Mouse (Mus musculus): Measurements from ENCODE around the gene Flywch2. TPM values are rescaled to one million over a fixed set of nuclear protein-coding genes. Genes with fewer than 3 reads are reported as not detected.

Gene Flywch2
- total and polyA plus RNA-seq, 3 experiments, result 0.62 to 6.2 TPM; not detected in 1

DNA sequence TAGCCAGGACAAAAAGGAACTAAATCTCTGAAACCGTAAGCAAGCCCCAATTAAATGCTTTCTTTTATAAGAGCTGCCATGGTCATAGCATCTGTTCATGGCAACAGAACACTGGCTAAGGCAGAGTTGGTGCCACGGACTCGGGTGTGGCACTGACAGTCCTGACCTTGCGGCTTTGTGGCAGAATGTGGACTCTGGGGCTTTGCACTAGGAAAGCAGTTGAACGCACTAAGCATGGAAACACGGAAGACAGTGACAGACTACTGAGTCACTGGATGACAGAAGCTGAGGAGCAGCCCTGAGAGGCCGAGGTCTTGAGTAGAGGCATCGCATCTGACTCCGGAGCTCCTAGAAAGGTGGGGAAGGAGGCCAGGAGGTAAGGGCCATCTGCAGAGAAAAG is 28.3 kb downstream of the Flywch2 start:
- no peak for TF ChIP-seq MYB (IDR thresholded peaks at IDR 0.05; ENCODE audit: low read depth, low read length)
- no peak for TF ChIP-seq TBP (IDR thresholded peaks at IDR 0.05; ENCODE audit: low read depth, low read length)
- TF ChIP-seq SMC3 (IDR thresholded peaks at IDR 0.05; ENCODE audit: low read depth, low read length), result no peak
- TF ChIP-seq BHLHE40 (IDR thresholded peaks at IDR 0.05; ENCODE audit: borderline replicate concordance, low read depth, low read length), result no peak
- no peak for TF ChIP-seq ETS1 (IDR thresholded peaks at IDR 0.05; ENCODE audit: low read depth, low read length)
- no peak for TF ChIP-seq MAZ (IDR thresholded peaks at IDR 0.05; ENCODE audit: low read depth, low read length)
- TF ChIP-seq MEF2A (IDR thresholded peaks at IDR 0.05; ENCODE audit: extremely low read depth, insufficient replicate concordance, low read depth, low read length, poor library complexity, severe bottlenecking), result no peak
- TF ChIP-seq POLR2AphosphoS5 (IDR thresholded peaks at IDR 0.05; ENCODE audit: borderline replicate concordance, low read depth, low read length), result no peak
- TF ChIP-seq NELFE (IDR thresholded peaks at IDR 0.05; ENCODE audit: low read depth, low read length), result no peak
- no peak for TF ChIP-seq USF2 (IDR thresholded peaks at IDR 0.05; ENCODE audit: borderline replicate concordance in 1 of 2, insufficient read depth in 1 of 2, low read depth in 1 of 2, low read length in 2 of 2)
- TF ChIP-seq CTCF (IDR thresholded peaks at IDR 0.05 in 2 of 3, conservative IDR thresholded peaks at IDR 0.05 in 1 of 3; ENCODE audit: control insufficient read depth in 1 of 3, insufficient read depth in 1 of 3, low read depth in 2 of 3, low read length in 3 of 3, poor library complexity in 1 of 3, severe bottlenecking in 1 of 3), result no peak
- no peak for TF ChIP-seq KAT2A (conservative IDR thresholded peaks at IDR 0.05; ENCODE audit: low read depth, low read length)
- Histone ChIP-seq H3K9ac (ENCODE audit: control insufficient read depth, low read depth, low read length, poor library complexity, severe bottlenecking) (no peak overlapping the region), H3K36me3 (ENCODE audit: control insufficient read depth in 1 of 2, insufficient read depth in 2 of 2, low read length in 2 of 2) (no peaks in the 10 kb centered on the region), H3K4me3 (ENCODE audit: control insufficient read depth in 1 of 2, insufficient read depth in 1 of 2, low read depth in 2 of 2, low read length in 2 of 2) (no peak overlapping the region), H3K79me2 (ENCODE audit: control insufficient read depth, insufficient read depth, low read length, poor library complexity) (no peaks in the 10 kb centered on the region), H3K4me1 (ENCODE audit: control insufficient read depth in 1 of 2, insufficient read depth in 2 of 2, low read length in 2 of 2) (no peaks in the 10 kb centered on the region), H3K27ac (ENCODE audit: control insufficient read depth, low read depth, low read length) (no peak overlapping the region), H3K27me3 (ENCODE audit: control insufficient read depth in 1 of 2, insufficient read depth in 2 of 2, low read length in 2 of 2) (no peaks in the 10 kb centered on the region), H3K9me3 (replicated peaks; ENCODE audit: insufficient read depth, low read length) (no peaks in the 10 kb centered on the region)
- no peak for DNase-seq (ENCODE audit: low read depth, low spot score)

DNA sequence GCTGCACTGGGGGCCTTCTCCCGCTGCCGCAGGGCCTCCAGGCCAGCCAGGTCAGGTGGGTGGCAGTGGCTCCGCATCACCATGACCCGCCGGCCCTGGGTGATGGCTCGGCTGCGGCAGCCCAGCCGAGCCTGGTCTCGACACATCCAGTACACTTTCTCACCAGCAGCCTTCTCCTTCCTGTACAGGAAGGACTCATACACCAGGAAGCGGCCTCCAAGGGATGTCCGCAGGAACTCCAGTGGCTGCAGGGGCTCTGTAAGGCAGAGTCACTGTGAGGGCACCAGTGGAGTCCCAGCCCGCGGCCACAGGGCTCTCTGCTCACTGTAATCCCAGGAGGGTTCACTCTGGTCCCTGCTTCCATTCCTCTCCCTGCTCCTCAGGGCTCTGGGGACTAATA is 30.2 kb downstream of the Flywch2 start:
- Histone ChIP-seq H3K27ac (ENCODE audit: control insufficient read depth, low read depth, low read length) (no peak overlapping the region), H3K79me2 (ENCODE audit: control insufficient read depth, insufficient read depth, low read length, poor library complexity) (no peaks in the 10 kb centered on the region), H3K9me3 (replicated peaks; ENCODE audit: insufficient read depth, low read length) (no peaks in the 10 kb centered on the region), H3K4me1 (ENCODE audit: control insufficient read depth in 1 of 2, insufficient read depth in 2 of 2, low read length in 2 of 2) (no peaks in the 10 kb centered on the region), H3K36me3 (ENCODE audit: control insufficient read depth in 1 of 2, insufficient read depth in 2 of 2, low read length in 2 of 2) (no peaks in the 10 kb centered on the region), H3K4me3 (ENCODE audit: control insufficient read depth in 1 of 2, insufficient read depth in 1 of 2, low read depth in 2 of 2, low read length in 2 of 2) (no peak overlapping the region), H3K27me3 (ENCODE audit: control insufficient read depth in 1 of 2, insufficient read depth in 2 of 2, low read length in 2 of 2) (no peaks in the 10 kb centered on the region), H3K9ac (ENCODE audit: control insufficient read depth, low read depth, low read length, poor library complexity, severe bottlenecking) (no peak overlapping the region)
- DNase-seq (ENCODE audit: low read depth, low spot score), result no peak
- TF ChIP-seq SMC3 (IDR thresholded peaks at IDR 0.05; ENCODE audit: low read depth, low read length) (no peak), MXI1 (IDR thresholded peaks at IDR 0.05; ENCODE audit: low read depth, low read length) (no peak), CHD2 (IDR thresholded peaks at IDR 0.05; ENCODE audit: low read length) (no peak), GABPA (IDR thresholded peaks at IDR 0.05; ENCODE audit: low read depth, low read length) (no peak), USF2 (IDR thresholded peaks at IDR 0.05; ENCODE audit: borderline replicate concordance in 1 of 2, insufficient read depth in 1 of 2, low read depth in 1 of 2, low read length in 2 of 2) (no peak), POLR2A (IDR thresholded peaks at IDR 0.05; ENCODE audit: control insufficient read depth in 1 of 2, insufficient read depth in 1 of 2, low read depth in 1 of 2, low read length in 2 of 2, poor library complexity in 1 of 2) (no peak), HCFC1 (IDR thresholded peaks at IDR 0.05; ENCODE audit: low read depth, low read length) (no peak), NELFE (IDR thresholded peaks at IDR 0.05; ENCODE audit: low read depth, low read length) (no peak), GATA1 (IDR thresholded peaks at IDR 0.05; ENCODE audit: low read depth, low read length) (no peak), MYB (IDR thresholded peaks at IDR 0.05; ENCODE audit: low read depth, low read length) (no peak), CHD1 (IDR thresholded peaks at IDR 0.05; ENCODE audit: low read depth, low read length) (no peak), BHLHE40 (IDR thresholded peaks at IDR 0.05; ENCODE audit: borderline replicate concordance, low read depth, low read length) (no peak), RAD21 (IDR thresholded peaks at IDR 0.05; ENCODE audit: low read depth, low read length) (no peak), TCF12 (IDR thresholded peaks at IDR 0.05; ENCODE audit: low read depth, low read length) (no peak), MAX (IDR thresholded peaks at IDR 0.05; ENCODE audit: low read length) (no peak), ZNF384 (IDR thresholded peaks at IDR 0.05; ENCODE audit: low read depth, low read length) (no peak), TBP (IDR thresholded peaks at IDR 0.05; ENCODE audit: low read depth, low read length) (no peak), UBTF (IDR thresholded peaks at IDR 0.05; ENCODE audit: borderline replicate concordance, insufficient read depth, low read depth, low read length) (no peak), EP300 (IDR thresholded peaks at IDR 0.05; ENCODE audit: low read depth in 1 of 2, low read length in 2 of 2) (no peak), JUND (IDR thresholded peaks at IDR 0.05; ENCODE audit: low read depth, low read length) (no peak)

Measured in MEL (cell line).